Mouse (Mus musculus) thymus, postnatal 25 days (tissue): ENCODE data around the gene Rab5a.

ENCODE experiments used
- DNase-seq: peaks from one replicate; pipeline ENCODE4 v3.0.0; 2022

Gene Rab5a

DNA sequence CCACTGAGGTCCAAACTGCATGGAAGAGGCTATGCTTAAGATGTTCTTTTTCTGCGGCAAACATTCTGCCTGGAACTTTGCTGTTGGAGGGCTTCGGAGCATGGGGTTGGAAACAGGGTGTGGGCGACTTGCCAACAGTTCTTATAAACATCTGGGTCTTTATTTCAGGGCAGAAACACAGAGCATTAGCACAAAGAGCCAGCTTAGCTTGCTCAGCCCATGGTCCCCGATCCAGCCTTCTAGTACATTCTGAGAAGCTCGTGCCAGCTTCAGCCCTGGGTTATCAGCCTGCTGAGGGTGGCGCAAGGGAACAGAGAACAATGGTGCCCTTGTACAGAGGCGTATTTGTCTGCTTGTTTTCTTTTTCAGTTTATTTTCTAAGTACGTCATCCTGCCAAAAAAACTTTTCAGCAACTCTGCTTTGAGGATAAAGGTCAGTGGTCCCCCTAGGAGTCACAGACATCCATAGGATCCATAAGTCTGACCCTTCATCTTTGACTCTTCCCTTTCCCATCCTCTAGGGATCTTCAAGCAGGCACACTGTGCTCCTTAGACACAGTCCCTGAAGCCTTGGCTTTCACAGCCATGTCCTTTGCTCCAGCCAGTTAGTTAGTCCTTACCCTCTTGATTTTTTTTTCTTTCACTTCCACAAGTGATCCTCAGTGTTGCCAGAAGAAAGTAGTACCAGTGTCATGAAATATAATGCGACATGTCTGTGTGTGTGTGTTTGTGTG lies 64.7 kb downstream of the Rab5a start:
- DNase-seq: no peak

DNA sequence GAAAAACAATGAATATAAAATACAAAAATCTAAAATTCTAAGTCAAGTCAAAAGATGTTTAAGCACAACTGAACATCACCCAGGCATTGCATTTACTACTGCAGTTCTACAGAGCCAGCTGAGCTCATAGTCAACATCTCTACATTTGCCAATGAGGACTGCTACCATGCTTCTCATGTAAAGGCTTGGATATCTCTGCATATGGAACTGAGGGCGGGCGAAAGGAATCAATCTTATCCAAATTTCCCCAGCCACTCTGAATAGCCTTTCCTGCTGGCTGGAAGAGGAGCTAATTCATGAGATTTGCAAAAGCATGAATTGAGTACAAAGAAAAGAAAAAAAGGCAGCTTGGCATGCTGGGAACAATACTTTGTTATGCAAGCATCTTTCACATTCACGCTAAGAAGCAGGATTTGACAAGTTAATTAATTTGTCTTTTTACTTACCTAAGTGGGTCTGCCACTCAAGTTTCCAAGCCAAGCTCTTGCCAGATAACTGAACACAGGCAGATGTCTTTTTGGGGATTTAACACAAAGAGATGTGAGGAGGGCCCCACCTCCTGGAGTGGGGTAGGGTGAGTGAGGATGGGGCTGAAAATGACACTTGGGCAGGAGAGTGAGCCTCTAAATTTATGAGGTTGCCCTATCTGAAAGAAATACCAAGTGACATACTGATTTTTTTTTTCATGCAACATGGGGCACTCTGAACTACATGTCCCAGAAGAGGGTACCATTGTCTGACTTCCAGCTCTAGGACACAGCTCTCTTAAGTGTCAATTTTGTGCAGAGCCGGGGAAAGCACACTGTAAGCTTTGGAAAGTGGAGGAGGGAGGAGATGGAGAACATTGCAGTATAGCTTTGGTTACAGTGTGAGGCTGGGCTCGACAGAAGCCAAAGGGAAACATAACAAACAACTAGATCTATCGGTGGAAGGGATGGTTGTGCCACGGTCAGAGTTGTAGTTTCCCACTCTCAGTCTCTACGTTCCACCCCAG lies 72.6 kb downstream of the Rab5a start:
- DNase-seq: no peak

DNA sequence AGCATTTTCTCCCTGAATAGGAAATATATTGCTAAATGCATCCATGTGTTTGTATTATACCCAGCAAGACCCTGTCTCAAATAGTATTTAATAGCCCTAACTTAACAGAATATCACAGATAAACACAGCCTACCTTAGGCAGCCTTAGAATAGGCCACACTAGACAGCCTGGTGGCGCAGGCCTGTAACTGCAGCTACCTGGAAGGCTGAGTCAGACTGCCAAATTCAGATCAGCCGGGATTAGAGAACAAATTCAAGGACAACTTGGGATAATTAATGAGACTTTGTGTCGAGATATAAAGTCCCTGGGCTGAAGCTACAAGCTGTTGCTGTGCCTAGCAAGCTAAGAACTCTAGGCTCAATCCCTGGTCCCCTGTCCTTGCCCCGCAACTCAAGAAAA lies 75.1 kb downstream of the Rab5a start:
- DNase-seq: peak; percentile 14

DNA sequence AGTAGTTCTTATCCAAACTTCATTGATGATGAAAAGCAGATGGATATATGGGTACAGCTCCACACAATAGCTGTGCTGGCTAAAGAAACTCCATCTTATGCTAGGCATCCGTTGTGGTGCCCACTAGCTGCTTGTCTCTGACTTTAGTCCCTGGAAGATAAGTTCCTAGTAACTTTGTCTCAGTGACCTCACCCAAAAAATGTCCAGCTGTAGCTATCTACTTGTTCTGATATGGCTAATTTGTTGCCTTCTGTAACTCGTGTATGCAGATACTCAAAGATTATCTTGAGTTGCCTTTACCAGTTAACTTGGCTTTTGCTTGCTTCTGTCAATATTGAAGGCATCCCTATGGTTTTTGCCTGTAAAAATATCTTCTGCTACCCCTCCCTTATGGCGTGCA lies 75.8 kb downstream of the Rab5a start:
- DNase-seq: no peak
